Mouse (Mus musculus) myocyte (in vitro differentiated cells): ENCODE measurements around the gene Rps2.

Experiments
- CEBPB ChIP-seq: IDR thresholded peaks from 2 replicates; pipeline ENCODE4 v1.6.1; 2011; ENCODE audit warnings: mild to moderate bottlenecking, moderate library complexity; ENCODE audit not compliant: poor library complexity, insufficient read depth, severe bottlenecking
- E2F4 ChIP-seq: IDR thresholded peaks from one replicate; pipeline ENCODE4 v1.6.1; 2011; ENCODE audit warnings: mild to moderate bottlenecking, control low read depth, moderate library complexity; ENCODE audit not compliant: insufficient read depth
- MAX ChIP-seq: IDR thresholded peaks from one replicate; pipeline ENCODE4 v1.6.1; 2011; ENCODE audit warnings: low read depth, mild to moderate bottlenecking, control low read depth
- MYOD1 ChIP-seq, 3 experiments: IDR thresholded peaks; one replicate each; pipeline ENCODE4 v1.6.1; 2011; ENCODE audit warnings: control low read depth in 2 of 3, low read depth in 2 of 3, mild to moderate bottlenecking in 2 of 3, moderate library complexity in 1 of 3; ENCODE audit not compliant: insufficient read length in 2 of 3, control insufficient read depth in 1 of 3
- POLR2A ChIP-seq: IDR thresholded peaks from one replicate; pipeline ENCODE4 v1.6.1; 2011; ENCODE audit warnings: low read depth, mild to moderate bottlenecking, control low read depth, moderate library complexity; ENCODE audit not compliant: insufficient read length
- POLR2AphosphoS2 ChIP-seq: IDR thresholded peaks from one replicate; pipeline ENCODE4 v1.6.1; 2011; ENCODE audit warnings: low read depth, control low read depth; ENCODE audit not compliant: insufficient read length
- REST ChIP-seq: IDR thresholded peaks from one replicate; pipeline ENCODE4 v1.6.1; 2011; ENCODE audit warnings: mild to moderate bottlenecking, control low read depth, moderate library complexity; ENCODE audit not compliant: insufficient read depth, insufficient read length
- SRF ChIP-seq: IDR thresholded peaks from one replicate; pipeline ENCODE4 v1.6.1; 2011; ENCODE audit warnings: low read depth; ENCODE audit not compliant: control insufficient read depth, insufficient read length
- TCF12 ChIP-seq: IDR thresholded peaks from one replicate; pipeline ENCODE4 v1.6.1; 2011; ENCODE audit warnings: mild to moderate bottlenecking, control low read depth; ENCODE audit not compliant: poor library complexity, insufficient read depth, severe bottlenecking
- TCF3 ChIP-seq: IDR thresholded peaks from one replicate; pipeline ENCODE4 v1.6.1; 2011; ENCODE audit warnings: low read depth, control low read depth; ENCODE audit not compliant: insufficient read length
- USF1 ChIP-seq: IDR thresholded peaks from one replicate; pipeline ENCODE4 v1.6.1; 2011; ENCODE audit warnings: low read depth, mild to moderate bottlenecking, control low read depth, moderate library complexity

- TF ChIP-seq POLR2A (peak; percentile 46), SRF (no peak), TCF3 (no peak), USF1 (no peak), E2F4 (no peak), CEBPB (no peak), POLR2AphosphoS2 (peak; percentile 77), MYOD1 (IDR thresholded peaks at IDR 0.05; ENCODE audit: control insufficient read depth in 1 of 3, insufficient read length in 2 of 3, low read depth in 2 of 3) (no peak), REST (no peak), TCF12 (no peak), MAX (no peak)
These were observed 4.5 kb downstream of the Rps2 start for GRCm38 (mm10) chr17:24722220-24722924.
